Mouse (Mus musculus) naive thymus-derived CD4-positive, alpha-beta T cell, adult 2 months (primary cell): ENCODE results near the gene Trib2.

Experiments
- DNase-seq: peaks from one replicate; pipeline ENCODE4 v3.0.0-alpha.2; 2011; ENCODE audit warnings: low read depth

The Trib2 gene

DNA sequence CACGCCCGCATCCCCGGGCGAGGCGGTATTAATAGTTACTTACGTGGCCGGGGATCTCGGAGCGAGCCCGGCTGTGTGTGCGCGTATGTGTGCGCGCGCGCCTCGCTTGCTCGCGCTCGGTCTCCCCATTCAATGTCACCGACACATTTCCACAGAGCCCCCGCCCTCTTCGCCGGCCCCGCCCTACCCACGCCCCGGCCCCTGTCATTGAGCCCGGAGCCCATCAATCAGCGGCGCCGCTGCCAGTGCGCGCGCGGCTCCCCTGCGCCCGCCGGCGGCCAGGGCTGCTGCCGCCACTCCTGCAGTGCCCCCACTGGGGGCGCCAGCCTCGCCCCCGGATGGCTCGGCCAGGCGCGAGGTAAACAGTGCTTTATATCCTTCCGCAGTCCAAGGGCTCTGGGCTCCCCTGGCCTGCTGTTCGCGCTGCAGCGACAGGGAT, at the start of gene Trib2:
Gene Trib2 (minus strand): TSS at position 183 of the 439 bp plus-strand sequence.
- peak; percentile 96 for DNase-seq

DNA sequence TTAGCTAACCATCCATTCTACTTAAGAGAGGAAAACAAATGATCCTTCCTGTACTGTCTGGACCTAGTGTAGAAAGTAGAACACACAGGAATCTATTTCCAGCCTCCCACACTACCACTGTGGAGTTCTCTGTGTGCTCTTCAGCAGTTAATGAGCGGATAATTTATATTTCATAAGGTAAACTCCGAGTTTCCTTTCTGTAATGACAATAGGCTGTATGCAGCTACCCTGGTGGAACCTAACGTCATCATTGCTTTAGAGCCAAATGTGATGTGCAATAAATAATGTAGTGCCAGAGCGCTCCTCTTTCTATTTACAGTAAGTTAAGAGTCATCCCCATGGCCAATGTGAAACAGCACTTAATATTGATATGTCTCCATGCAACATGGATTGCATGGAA, 41.3 kb upstream of the Trib2 start:
- DNase-seq: no peak

DNA sequence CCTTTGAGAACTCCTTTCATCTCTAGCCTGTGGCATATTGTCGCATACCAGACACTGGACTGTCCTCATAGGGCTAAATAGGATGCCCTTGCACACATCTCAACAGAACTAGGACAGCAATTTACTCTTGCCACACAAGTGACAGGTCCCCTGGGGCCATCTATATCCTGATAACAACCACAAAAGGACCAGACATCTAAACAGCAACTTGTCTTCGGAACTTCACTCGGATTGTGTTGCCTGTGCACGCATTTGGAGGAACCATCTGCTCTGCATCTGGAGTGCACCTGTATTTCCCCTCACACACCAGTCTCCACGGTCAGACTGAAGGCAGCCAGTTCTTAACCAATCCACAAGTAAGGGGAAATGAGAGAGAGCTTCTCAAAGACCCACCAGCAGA, 39.2 kb upstream of the Trib2 start:
- no peak for DNase-seq

DNA sequence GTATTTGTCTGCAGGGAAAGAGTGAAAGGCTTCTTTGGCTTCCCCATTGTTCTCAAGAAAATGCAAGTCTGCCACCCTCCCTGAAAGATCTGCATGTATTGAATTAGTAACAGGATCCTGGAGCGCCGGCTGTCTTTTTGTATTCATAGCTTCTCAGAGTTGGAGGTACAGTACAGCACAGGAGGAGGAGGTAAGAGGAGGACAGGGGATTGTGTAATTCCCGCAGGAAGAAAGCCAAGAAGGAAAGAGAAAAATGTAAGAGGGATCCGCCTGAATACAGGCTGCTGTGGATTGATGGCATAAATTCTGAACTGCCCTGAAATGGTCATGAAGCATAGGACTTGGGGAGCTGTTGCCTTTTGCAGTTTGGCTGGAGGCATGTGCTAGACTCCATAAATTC, 36.1 kb upstream of the Trib2 start:
- DNase-seq: no peak

DNA sequence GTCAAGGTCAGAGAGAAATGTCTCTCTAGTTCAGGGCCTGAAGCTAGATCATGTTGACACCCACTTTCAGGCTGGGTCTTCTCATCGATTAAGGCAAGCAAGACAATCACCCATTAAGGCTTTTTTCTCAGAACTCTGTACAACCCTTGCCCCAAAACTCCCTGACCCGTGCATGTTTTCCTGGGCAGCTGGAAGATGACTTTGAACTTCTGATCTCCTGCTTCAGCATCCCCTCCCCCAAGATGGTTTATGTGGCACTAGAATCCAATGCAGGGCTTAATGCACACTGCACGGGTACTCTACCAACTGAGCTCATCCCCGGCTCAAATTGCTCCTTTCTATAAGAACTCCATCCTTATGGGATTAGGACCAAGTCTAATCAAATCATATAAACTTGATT, 35.3 kb upstream of the Trib2 start:
- DNase-seq: no peak

DNA sequence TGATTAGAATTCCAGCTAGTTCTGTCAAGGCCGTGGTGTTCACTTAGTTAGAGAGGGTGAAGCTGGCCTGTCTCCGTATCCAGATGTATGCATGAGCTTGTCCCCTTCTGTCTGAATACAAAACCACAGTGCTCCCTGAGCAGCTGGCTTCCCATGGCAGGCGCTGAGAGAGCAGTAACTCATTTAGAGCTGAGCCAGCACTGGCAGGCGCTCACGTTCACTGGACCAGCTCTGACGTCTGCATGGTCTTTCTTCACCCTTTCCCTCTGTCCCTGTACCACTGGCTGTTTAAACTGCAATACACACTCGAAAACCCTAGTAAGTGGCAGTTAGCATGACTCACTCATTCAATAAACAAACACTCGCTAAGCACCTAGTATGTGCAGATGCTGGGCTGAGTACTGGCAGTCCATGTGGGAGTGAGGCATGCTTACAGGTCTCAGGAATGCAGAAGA, 33.7 kb upstream of the Trib2 start:
- no peak for DNase-seq

DNA sequence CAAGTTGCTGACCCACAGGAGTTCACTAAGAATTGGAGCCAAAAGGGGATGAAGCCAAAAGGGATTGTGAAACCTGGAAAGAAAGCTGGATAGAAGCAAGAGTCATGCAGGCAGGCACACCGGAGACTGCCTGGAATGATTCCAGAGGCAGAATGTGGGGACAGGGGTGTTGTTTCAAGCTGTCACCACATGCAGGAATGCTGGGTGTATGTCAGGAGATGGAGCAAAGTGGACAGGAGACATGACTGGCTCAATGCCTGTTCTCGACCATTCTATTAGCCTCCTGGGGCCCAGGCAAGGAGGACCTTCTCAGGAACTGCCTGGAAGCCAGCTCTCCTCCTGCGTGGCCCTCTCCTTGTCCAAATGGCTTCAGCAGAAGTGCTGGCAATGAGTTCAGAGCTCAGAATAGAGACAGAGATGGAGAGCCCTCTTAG, 33.2 kb upstream of the Trib2 start:
- DNase-seq: no peak

DNA sequence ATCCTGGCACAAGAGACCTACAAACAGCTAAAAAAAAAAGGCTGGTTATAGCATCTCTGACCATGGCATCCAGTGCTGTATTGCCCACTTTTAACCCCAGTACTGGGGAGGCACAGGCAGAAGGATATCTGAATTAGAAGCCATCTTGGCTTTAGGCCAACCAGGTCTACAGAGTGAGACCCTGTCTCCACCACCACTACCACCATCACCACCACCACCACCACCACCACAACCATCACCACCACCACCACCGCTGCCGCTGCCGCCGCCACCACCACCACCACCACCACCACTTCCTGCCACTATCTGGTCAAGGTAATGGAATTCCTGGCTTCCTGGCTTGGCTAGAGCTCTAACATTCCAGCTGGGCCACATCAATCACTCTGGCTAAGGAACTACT, 31.7 kb upstream of the Trib2 start:
- no peak for DNase-seq

DNA sequence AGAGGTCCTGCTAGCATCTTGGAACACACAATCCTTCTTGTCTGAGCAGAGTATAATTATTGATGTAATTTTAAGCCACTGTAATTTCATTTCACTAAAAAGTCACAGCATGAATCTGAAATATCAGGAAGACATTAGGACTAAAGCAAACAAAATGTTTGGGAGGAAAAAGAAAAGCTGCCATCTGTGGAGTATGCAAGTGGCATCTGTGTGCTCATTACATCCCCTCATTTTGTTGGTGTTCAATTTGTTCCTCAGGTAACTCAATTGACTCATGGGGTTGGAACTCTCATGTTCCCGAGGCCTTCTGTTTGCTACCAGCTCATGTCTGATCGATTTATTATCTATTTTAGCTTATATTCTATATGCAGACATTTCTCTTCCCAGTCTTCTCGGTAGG, 28.0 kb upstream of the Trib2 start:
- no peak for DNase-seq

DNA sequence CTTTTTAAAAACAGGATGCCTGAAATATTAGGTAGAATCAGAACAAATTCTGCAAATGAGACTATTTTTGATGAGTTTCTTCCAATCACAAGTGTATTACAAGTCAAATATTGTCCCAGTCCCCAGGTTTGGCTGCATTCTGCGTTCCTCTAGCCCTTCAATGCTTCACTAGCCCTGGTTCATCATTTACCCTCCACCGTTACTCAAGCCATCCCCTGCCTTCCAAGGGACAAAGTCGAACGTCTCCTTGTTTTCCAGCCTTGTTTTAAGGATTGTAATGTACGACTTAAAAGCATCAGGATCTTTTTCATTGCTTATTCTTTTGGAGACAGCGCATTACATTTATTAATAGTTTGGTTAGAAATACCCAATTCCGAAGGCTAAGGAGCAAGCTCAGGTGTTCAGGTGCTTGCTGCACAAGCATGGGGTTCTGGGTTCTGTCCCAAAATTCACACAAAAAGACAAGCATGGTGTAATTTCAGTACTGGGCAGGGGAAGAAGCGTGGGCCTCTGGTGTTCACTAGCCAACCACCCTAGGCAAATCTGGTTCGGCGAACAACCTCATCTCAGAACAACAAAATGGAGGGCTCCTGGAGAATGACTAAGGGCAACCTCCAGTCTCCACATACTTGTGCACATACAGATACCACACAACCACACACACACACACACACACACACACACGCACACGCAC, 24.3 kb upstream of the Trib2 start:
- no peak for DNase-seq

DNA sequence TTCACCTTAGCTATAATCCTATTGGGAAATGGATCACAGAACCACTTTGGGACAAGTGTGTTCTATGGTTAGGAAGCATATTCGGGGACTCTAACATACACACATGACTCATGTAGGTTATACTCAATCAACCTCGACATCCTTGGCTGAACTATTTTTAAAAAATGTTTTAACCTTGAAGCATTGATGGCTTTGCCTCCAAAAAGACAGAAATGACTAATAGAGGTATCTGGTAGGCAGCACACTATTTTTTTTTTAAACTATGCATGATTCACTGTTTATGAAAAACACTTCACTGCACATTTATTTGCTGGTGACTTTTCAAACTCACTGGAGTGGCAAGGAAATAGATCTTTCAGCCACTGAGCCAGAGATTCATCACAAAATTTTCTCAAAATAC, 21.5 kb upstream of the Trib2 start:
- no peak for DNase-seq

DNA sequence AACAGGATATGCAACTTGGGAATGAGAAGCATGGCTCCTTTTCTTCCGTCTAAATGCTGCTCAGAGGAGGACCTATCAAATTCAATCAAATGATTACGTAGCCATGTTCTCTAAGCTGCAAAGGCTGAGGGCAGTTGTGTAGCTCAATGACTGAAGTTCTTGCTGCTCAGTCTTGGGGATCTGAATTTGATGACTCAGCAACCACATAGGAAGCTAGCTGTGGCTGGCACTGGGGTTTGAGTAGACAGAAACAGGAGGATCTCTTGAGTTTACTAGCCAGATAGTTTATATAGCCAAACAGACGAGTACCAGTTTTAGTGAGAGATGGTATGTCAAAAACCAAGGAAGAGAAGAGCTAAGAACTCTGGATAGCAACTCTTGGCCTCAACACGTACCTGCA, 20.8 kb upstream of the Trib2 start:
- DNase-seq: no peak

DNA sequence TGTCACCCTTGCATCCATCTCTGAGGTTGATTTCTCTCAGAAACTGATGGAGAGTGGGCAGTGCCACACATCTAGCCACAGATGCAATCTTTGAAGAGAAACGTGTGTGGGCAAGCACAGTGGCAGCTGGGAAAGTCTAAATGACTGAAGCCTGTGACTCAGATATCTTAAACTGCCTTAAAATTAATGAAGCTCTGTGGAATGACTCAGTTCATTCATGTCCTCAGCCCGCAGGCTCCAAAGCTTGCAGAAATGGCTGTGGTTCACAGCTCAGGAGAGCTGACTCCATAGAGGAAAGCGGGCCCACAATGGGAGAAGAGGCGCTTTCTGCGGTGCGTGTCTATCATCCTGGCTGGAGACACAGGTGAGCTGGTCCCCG, 15.9 kb upstream of the Trib2 start:
- DNase-seq: no peak

DNA sequence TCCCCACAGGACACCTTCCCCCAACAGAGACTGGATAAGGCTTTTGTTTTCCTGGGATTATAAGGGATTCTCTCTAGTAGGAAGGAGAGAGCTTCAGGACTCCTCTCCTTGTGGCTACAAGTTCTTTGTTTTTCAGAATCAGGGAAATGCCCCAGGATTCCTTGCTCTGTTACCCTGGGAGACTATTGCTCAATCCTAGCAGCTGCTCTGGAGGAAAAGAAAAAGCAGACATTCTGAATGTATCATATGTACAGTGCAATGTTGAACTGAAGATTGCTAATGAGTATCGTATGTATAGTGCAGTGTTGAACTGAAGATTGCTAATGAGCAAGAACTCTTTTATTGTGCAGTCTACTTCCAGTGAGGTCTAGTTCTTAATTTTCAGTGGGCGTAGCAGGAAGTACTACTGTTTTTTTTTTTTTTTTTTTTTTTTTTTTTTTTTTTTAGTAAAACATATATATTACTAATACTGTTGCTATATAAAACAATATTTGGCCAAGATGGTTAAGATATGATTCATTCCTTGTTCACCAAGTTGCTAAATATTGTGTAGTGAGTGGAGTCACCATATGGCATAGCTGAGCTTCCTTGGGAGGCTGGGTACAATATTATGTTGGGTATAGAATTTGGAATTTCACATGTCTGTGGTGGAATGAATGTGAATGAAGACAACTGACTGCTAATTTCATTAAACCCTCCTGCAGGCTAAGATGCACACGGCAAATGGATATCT, 15.4 kb upstream of the Trib2 start:
- no peak for DNase-seq

DNA sequence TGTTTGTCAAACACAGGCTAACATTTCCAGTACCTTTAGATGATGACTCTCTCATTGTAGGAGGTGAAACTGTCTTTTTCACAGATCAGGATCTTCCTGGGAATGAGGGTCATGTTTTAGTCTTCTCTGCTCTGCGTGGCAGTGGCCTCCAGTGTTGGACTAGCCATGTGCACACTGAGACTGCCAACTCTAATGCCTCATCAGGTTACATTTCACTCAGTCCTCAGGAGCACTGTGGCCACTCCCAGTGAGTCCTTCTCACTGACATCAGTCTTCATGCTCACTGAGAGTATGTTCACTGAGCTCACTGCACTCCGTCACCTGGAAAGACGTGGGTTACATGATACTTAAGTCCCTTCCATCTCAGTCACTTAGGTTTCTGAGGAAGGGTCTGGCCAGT, 14.0 kb upstream of the Trib2 start:
- DNase-seq: no peak

DNA sequence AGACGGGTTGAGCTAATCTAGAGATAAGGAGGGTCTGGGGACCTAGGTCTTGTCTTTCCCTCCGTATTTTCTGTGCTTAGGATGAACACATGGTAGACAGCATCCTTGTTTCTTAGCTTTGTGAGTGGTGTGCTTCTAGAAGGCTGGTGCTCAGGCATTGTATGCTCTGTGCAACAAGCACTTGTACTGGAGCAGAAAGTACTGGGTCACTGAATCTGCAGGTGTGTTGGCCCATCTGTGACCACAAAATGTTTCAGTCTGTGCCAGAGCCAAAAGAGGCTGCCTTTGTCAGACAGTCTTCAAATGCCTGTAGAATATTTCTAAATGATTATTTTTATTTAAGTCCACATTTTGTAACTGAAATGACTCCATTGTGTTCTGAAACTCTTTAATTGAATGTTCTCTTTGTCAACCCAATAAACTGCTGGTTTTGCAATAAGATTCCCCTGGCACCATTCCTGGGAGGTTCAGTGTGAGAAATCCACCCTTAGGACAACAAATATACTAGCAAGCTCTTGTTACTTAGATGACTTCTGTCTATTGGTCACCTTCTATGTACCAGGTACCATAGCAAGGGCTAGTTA, 12.2 kb upstream of the Trib2 start:
- DNase-seq: no peak

DNA sequence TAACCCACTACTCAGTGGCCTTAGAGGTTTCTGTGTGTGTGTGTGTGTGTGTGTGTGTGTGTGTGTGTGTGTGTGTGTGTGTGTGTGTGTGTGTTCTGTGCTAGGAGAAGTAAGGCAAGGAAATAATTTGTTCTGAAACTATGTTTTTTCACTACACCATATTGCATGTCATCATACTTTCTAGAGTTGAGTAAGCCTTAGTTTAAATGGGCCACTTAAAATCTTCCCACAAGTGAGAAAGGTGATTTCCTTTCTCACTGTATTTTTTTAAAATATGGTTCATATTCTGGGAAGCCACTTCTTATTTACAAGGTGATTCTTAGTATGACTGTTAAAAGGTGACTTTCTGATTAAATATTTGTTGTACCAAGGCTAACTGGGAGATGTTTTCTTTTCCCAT, 4.3 kb upstream of the Trib2 start:
- no peak for DNase-seq

DNA sequence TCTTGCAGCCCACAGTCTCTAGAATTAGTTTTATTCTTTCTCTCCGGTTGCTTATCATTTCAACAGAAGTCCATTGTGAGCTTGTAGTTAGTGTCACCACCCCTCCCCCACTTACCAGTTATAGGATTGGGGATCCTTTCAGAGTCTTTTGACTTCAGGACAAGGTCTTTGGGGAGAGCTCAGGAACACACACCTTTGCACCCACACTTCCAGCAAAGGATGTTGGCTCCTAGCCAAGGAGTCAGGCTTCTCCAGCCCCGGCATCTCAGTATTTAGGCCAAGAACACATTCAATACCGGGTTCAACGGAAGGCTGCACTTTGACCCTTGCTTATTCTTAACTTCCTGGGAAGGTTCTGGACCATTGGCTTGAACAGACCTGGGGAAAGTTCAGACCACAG, 643 bp upstream of the Trib2 start:
- DNase-seq: peak; percentile 70

DNA sequence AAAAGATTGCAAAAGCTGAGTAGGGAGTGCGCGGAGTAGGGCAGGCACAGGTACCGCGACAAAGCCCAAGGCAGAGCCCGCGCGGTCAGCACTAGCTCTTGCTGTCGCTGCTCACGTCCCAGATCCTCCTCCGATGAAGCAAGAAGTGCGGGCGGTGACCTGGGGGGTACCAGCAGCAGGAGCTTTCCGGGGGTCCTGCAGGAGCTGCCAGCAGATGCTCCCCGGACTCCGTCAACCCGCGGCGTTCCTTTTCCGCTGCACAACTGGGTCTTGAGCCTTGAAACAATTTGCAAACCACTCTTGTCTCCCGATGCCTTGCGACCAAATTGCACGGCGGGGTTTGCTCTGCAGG, 492 bp downstream of the Trib2 start:
- DNase-seq: no peak

DNA sequence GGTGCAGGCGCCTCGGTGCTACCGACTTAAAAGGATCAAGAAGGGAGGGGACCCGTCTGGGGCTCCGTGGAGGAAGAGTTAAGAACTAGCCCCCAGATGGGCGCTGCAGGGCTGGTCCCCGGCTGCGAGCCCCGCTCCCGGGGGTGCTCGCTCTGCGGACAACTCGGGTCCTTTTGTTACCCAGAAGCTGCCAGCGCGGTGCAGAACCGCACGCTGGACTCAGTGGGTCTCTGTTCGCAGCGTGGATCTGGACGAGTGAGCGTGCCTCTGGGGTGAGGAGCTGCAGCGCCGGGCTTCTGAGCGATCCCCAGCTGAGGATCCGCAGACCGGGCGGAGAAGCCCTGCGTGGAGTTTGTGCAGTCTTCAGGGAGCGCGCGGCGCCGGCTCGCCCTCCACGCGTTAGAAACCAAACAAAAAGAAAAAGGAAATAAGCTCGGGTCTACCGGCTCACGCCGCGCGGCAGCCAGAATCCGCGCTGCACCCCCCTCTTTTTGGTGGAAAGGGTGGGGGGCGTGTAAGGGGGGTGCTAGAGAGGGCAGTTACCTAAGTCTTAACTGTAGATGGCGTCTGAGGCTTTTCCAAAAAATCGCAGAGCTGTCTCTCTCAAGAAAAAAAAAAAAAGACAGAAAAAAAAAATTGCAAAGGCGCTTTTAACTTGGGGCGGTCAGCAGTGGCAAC, 1.0 kb downstream of the Trib2 start:
- peak; percentile 89 for DNase-seq

DNA sequence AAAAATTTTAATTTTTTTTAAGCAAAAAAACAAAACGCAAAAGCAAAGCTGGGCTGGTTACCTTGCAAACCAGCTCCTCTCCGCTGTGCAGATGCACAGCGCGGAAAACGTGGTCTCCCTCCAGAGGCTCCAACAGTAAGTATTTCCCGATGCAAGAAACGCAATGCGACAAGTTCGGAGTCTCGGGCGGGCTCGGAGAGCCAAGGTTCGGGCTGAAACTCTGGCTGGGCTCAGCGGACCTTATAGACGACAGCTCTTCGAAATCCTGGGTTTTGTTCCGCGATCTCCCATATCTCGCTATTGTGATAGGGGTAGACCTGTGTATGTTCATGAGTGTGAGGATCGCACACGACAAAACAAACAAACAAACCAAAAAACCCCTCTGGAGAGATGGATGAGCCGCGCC, 1.5 kb downstream of the Trib2 start:
- DNase-seq: peak; percentile 67

DNA sequence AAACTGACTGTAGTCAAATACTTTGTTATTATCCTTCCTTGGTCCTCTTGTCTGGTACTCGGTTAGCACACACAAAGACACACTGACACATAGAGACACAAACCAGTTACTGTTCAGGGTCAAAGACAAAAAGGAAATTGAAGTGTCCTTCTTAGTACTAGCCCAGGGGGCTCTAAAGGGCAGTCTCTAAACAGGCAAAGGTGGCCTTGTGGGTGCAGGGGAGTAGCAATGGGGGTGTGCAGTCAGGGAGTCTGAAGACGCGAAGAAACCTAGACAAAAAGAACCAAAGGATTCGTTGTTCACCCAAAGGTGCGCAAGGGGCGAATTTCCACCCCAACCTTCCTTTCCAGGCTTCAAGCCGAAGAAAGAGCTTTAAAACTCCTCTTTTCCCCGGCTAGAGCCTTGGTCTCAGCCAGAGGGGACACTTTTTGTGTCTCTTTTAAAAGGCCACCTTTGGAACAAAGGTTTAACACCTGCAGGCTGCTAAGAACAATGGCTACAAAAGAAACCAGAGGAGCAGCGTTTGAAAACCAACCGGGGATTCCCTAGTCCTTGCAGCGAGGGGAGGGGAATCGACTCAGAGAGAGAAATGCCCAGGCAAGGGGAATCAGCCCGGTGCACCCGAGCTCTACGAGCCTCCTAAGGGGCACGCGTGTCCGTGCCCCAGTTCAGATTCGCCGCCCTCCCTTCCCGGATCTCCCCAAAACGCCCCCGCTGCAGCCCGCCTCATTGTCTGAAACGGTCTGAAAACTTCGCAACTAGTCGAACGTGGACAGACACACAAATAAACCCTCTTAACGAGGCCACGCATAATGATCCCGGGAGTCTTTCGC, 2.3 kb downstream of the Trib2 start:
- peak; percentile 71 for DNase-seq
